Mouse (Mus musculus) thymus, adult 2 months (tissue): ENCODE measurements around the gene Plekhg3. TPM values are rescaled to one million over a fixed set of nuclear protein-coding genes. Genes with fewer than 3 reads are reported as not detected.

Experiments used
- DNase-seq: peaks from one replicate; pipeline ENCODE4 v3.0.0; 2021
- H3K27ac ChIP-seq: fragments of 200-500 bp; 2 replicates; pipeline ENCODE4 v1.5.1; 2012; ENCODE audit warnings: low read length, control low read depth; ENCODE audit not compliant: control insufficient read depth, insufficient read depth
- H3K27me3 ChIP-seq: fragments of 200-500 bp; 2 replicates; pipeline ENCODE4 v1.6.1; 2012; ENCODE audit warnings: mild to moderate bottlenecking, low read length, moderate library complexity, mixed read lengths; ENCODE audit not compliant: control insufficient read depth, insufficient read depth
- H3K36me3 ChIP-seq: fragments of 200-500 bp; 2 replicates; pipeline ENCODE4 v1.6.1; 2012; ENCODE audit warnings: mild to moderate bottlenecking, low read length, moderate library complexity; ENCODE audit not compliant: control insufficient read depth, insufficient read depth
- H3K4me1 ChIP-seq: fragments of 200-500 bp; replicated peaks from 2 replicates; pipeline ENCODE4 v1.6.1; 2012; ENCODE audit warnings: low read length; ENCODE audit not compliant: control insufficient read depth, insufficient read depth
- H3K4me3 ChIP-seq: fragments of 200-500 bp; 2 replicates; pipeline ENCODE4 v1.5.1; 2012; ENCODE audit warnings: mild to moderate bottlenecking, low read length, control low read depth, moderate library complexity; ENCODE audit not compliant: control insufficient read depth, insufficient read depth
- CTCF ChIP-seq: fragments of 200-500 bp; IDR thresholded peaks from 2 replicates; pipeline ENCODE4 v1.5.1; 2012; ENCODE audit warnings: mild to moderate bottlenecking, control low read depth, low read length, moderate library complexity, borderline replicate concordance; ENCODE audit not compliant: control insufficient read depth, poor library complexity, insufficient read depth; ENCODE audit errors: extremely low read depth
- POLR2A ChIP-seq: fragments of 200-500 bp; IDR thresholded peaks from 2 replicates; pipeline ENCODE4 v1.6.1; 2012; ENCODE audit warnings: mild to moderate bottlenecking, low read length, control low read depth, moderate library complexity; ENCODE audit not compliant: control insufficient read depth, poor library complexity, insufficient read depth; ENCODE audit errors: extremely low read depth
- WGBS: fragments of 180-500 bp; shearing (Covaris S2); methylation state at CpG from one replicate; pipeline ENCODE4 v1.1.7; 2018; 5-methylcytosine and 5-hydroxymethylcytosine counted together
- polyA plus RNA-seq: library from polyadenylated mRNA; depleted of rRNA; stranded (reverse); fragments of >200 nt; gene quantifications from 2 replicates; pipeline ENCODE4 v1.2.3, GENCODE M21; 2012; rRNA removed

Plekhg3 gene
- polyA plus RNA-seq, 1 experiment, result 12.0 TPM

DNA sequence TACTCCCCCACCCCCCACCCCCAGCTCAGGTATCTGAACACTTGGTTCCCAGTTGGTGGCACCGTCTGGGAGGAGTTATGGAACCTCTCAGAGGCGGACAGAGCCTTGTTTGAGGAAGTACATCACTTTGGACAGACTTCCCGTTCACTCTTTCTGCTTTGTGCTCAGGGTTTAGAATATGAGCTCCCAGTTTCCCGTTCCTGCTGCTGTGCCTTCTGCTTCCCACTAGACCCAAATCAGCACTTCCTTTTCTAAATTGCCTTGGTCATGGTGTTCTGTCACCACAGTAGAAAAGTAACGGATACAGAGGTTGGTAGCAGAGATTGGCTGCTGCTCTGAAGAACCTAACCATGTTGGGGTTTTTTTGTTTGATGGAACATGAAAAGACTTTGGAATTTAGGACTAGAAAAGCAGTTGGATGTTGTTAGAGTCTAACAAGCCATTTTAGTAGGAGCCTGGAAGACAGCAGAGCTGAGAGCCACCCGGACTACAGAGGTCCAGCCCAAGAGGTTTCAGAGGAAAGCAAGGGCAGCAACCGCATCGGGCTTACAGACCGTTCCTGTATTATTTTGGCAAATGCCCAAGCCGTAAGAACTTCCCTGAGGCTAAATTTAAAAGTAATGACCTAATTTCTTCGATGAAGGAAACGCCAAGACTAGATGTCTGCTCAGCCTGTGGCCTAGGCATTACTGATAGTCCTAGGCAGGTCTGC, 84.3 kb downstream of the Plekhg3 start:
- H3K27ac ChIP-seq, result no peak overlapping the region
- H3K4me1 ChIP-seq, result peaks cover 6% of the 10 kb centered on the region; the same call in 1 of the 2 replicates
- no peaks in the 10 kb centered on the region for H3K27me3 ChIP-seq
- TF ChIP-seq CTCF, result no peak
- no peak for TF ChIP-seq POLR2A
- 20% methylated on average over 12 of the region's 12 CpGs for WGBS
- H3K4me3 ChIP-seq, result no peak overlapping the region
- DNase-seq, result no peak
- no peaks in the 10 kb centered on the region for H3K36me3 ChIP-seq

GRCm38 (mm10) chr12:76615580-76615937, 84.9 kb downstream of the Plekhg3 start:
- WGBS, result 73% methylated on average over 4 of the region's 4 CpGs
- TF ChIP-seq POLR2A (no peak), CTCF (no peak)
- Histone ChIP-seq H3K27ac (no peak overlapping the region), H3K27me3 (no peaks in the 10 kb centered on the region), H3K4me1 (peaks cover 6% of the 10 kb centered on the region; the same call in 1 of the 2 replicates), H3K4me3 (no peak overlapping the region), H3K36me3 (no peaks in the 10 kb centered on the region)
- no peak for DNase-seq

GRCm38 (mm10) chr12:76618175-76618574, 87.5 kb downstream of the Plekhg3 start:
- DNase-seq, result no peak

DNA sequence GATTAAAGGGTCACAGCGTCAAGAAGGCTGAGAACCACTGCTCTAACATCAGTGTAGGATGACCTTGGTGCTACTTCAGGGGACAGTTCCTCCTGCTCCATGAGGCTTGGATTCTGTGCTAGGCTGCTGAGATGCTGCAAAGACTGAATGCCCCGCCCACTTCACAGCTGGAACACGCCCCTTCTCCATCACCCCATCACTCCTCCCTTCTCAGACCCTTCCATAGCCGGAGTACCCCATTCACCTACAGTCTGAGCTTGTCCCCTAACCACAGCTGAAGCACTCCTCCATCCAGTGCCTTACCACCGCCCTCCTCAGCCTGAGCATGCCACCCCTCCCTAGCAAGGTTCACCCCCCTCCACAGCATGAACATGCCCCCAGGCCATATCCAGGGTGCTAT, 89.2 kb downstream of the Plekhg3 start:
- 88% methylated on average over 5 of the region's 5 CpGs for WGBS
- H3K27me3 ChIP-seq, result no peaks in the 10 kb centered on the region
- no peak overlapping the region for H3K27ac ChIP-seq
- no peak for TF ChIP-seq CTCF
- DNase-seq, result no peak
- H3K36me3 ChIP-seq, result no peaks in the 10 kb centered on the region
- no peak overlapping the region for H3K4me3 ChIP-seq
- H3K4me1 ChIP-seq, result no peaks in the 10 kb centered on the region

More at GRCm38 (mm10) chr12:76618175-76618574, 87.5 kb downstream of the Plekhg3 start:
- 98% methylated on average over 4 of the region's 4 CpGs for WGBS
- no peaks in the 10 kb centered on the region for H3K36me3 ChIP-seq
- H3K4me3 ChIP-seq, result no peak overlapping the region
- TF ChIP-seq POLR2A, result no peak
- TF ChIP-seq CTCF, result no peak
- H3K27me3 ChIP-seq, result no peaks in the 10 kb centered on the region
- no peak overlapping the region for H3K27ac ChIP-seq
- peaks cover 6% of the 10 kb centered on the region; the same call in 1 of the 2 replicates for H3K4me1 ChIP-seq

GRCm38 (mm10) chr12:76623374-76623773, 92.7 kb downstream of the Plekhg3 start:
- H3K27me3 ChIP-seq, result no peaks in the 10 kb centered on the region
- no peak overlapping the region for H3K27ac ChIP-seq
- no peaks in the 10 kb centered on the region for H3K36me3 ChIP-seq
- H3K4me1 ChIP-seq, result no peaks in the 10 kb centered on the region
- DNase-seq, result no peak
- H3K4me3 ChIP-seq, result no peak overlapping the region
- WGBS, result 95% methylated on average over 6 of the region's 6 CpGs
- no peak for TF ChIP-seq CTCF

Other genes starting within 250 kb of the Plekhg3 start
- 0.08 and 0.16 TPM in 2 replicates for gene Akap5, start 206.0 kb upstream of the Plekhg3 start, polyA plus RNA-seq
- 22.1 and 28.7 TPM in 2 replicates for gene Zbtb25, start 161.3 kb upstream of the Plekhg3 start, polyA plus RNA-seq
- 7.2 and 8.0 TPM in 2 replicates for gene Zbtb1, start 160.6 kb upstream of the Plekhg3 start, polyA plus RNA-seq
- 5.1 and 6.0 TPM in 2 replicates for gene Hspa2, start 126.7 kb upstream of the Plekhg3 start, polyA plus RNA-seq
- not detected in 2 replicates for gene Ppp1r36, start 113.4 kb upstream of the Plekhg3 start, polyA plus RNA-seq
- 1.5 and 3.0 TPM in 2 replicates for gene Sptb, start 179.7 kb downstream of the Plekhg3 start, polyA plus RNA-seq
- 61.6 and 68.3 TPM in 2 replicates for gene Churc1, start 234.6 kb downstream of the Plekhg3 start, polyA plus RNA-seq
- 50.9 and 51.3 TPM in 2 replicates for gene Fntb, start 234.7 kb downstream of the Plekhg3 start, polyA plus RNA-seq